Mouse (Mus musculus) stomach, postnatal 0 days (tissue): ENCODE results near the gene Rbm38.

Source experiments
- CTCF ChIP-seq: IDR thresholded peaks from 2 replicates; pipeline ENCODE4 v1.5.1; 2016; ENCODE audit warnings: antibody characterized with exemption, low read depth, mild to moderate bottlenecking, moderate library complexity
- EP300 ChIP-seq: optimal IDR thresholded peaks from 2 replicates; pipeline ENCODE3; 2016; ENCODE audit warnings: antibody characterized with exemption

DNA sequence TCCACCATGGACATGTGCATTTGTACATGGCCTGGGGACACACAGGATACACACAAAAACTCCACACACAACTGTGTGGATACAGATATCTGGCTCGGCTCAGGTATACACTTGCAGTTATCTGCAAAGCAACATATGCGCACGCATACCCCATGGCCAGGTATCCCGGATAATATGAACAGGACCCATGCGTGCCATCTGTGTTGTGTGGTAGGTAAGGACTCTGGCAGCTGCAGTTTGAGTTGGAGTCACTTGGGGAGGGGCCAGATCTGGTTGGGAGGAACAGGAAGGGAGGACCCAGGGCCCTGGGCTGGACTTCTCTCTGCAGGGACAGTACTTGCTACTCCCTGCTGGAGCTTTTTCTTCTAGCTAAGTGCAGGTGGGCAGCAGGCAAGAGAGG, 15.4 kb downstream of the Rbm38 start:
- TF ChIP-seq CTCF (no peak), EP300 (no peak)
